Mouse (Mus musculus): ENCODE data around the gene Vamp2. TPM values are rescaled to one million over a fixed set of nuclear protein-coding genes. Genes with fewer than 3 reads are reported as not detected.
A peak's percentile ranks its signal among the peaks of the same experiment; 100 is the strongest.

The Vamp2 gene
- polyA plus RNA-seq, 1 experiment = 84.4 TPM

GRCm38 (mm10) chr11:69110319-69111046 lies 22.2 kb downstream of the Vamp2 start:
- Histone ChIP-seq H3K36me3 (ENCODE audit: control insufficient read depth, insufficient read depth, low read length) (peaks cover 41% of the 10 kb centered on the region), H3K27me3 (ENCODE audit: control insufficient read depth, insufficient read depth, low read length) (no peaks in the 10 kb centered on the region), H3K27ac (ENCODE audit: insufficient read depth, low read depth, low read length) (no peak overlapping the region), H3K4me3 (ENCODE audit: low read depth, low read length) (peak overlapping the region; percentile 59), H3K4me1 (ENCODE audit: control insufficient read depth, insufficient read depth, insufficient read length, low read length) (no peaks in the 10 kb centered on the region)
- TF ChIP-seq POLR2A (IDR thresholded peaks at IDR 0.05; ENCODE audit: low read depth, low read length) (peak; percentile 35; the same call in 1 of the 2 replicates), CTCF (IDR thresholded peaks at IDR 0.05; ENCODE audit: extremely low read depth, insufficient read length, insufficient replicate concordance, low read depth, low read length) (no peak)
- WGBS = 2% methylated on average over 30 of the region's 30 CpGs

DNA sequence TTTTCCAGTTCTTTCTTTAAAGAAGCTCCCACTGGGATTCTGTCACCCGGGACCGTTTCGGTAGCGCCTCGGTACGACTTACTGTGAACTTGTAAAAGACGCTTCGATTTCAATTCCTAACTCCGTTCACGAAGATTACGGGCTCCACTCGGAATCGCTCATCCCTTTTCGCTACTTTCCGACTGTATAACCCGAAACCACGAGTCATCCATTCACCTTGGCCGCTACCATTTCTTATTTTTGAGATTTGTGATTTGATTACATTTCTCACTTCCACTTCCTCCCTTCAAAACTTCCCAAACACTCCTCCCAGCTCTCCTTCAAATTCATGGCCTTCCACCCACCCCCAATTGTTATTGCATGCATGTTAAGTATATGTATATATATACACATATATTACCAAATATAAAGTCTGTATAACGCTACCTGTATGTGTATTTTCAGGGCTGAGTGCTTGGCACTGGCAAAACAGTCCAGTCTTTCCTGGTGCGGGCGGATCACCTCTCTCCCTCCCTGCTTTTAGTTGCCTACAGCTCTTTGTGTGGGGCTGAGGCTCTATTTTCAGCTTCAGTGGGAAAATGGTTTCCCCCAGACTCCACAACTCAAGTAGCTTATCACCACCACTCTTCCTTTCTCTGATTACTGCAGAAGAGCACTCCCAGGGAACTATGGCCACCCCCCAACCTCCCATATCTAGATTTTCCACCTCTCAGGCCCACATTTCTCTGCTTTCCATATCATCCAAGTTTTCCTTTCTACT lies 22.9 kb downstream of the Vamp2 start:
- Histone ChIP-seq H3K27ac (ENCODE audit: insufficient read depth, low read depth, low read length) (no peak overlapping the region), H3K4me1 (ENCODE audit: control insufficient read depth, insufficient read depth, insufficient read length, low read length) (no peaks in the 10 kb centered on the region)
- 13% methylated on average over 21 of the region's 21 CpGs for WGBS

GRCm38 (mm10) chr11:69111865-69112264 lies 23.6 kb downstream of the Vamp2 start:
- Histone ChIP-seq H3K4me3 (ENCODE audit: low read depth, low read length) (no peak overlapping the region), H3K36me3 (ENCODE audit: control insufficient read depth, insufficient read depth, low read length) (peaks cover 28% of the 10 kb centered on the region), H3K27me3 (ENCODE audit: control insufficient read depth, insufficient read depth, low read length) (no peaks in the 10 kb centered on the region), H3K27ac (ENCODE audit: insufficient read depth, low read depth, low read length) (no peak overlapping the region), H3K4me1 (ENCODE audit: control insufficient read depth, insufficient read depth, insufficient read length, low read length) (no peaks in the 10 kb centered on the region)
- 80% methylated on average over 4 of the region's 4 CpGs for WGBS
- TF ChIP-seq CTCF (IDR thresholded peaks at IDR 0.05; ENCODE audit: extremely low read depth, insufficient read length, insufficient replicate concordance, low read depth, low read length) (no peak), POLR2A (IDR thresholded peaks at IDR 0.05; ENCODE audit: low read depth, low read length) (no peak)

More for the DNA sequence above, 22.9 kb downstream of the Vamp2 start:
- Histone ChIP-seq H3K4me3 (ENCODE audit: low read depth, low read length) (peak overlapping the region; percentile 59), H3K36me3 (ENCODE audit: control insufficient read depth, insufficient read depth, low read length) (peaks cover 34% of the 10 kb centered on the region), H3K27me3 (ENCODE audit: control insufficient read depth, insufficient read depth, low read length) (no peaks in the 10 kb centered on the region)
- TF ChIP-seq CTCF (IDR thresholded peaks at IDR 0.05; ENCODE audit: extremely low read depth, insufficient read length, insufficient replicate concordance, low read depth, low read length) (no peak), POLR2A (IDR thresholded peaks at IDR 0.05; ENCODE audit: low read depth, low read length) (no peak)

DNA sequence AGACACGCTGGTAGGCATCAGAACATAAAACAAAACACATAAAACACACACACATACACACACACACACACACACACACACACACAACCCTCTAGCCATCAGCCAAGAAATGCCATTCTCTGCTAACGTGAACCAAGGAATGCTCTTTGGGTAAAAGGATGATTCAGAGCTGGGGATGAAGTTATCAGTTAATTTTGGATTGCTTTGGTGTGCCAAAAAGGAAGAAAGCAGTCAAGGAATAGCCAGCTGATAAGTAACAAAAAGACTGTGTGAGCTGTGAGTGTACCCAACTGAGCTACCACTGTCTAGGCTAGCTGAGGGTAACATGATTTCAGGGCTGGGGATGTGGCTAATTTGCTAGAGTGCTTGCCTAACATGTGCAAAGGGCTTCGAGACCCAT lies 25.7 kb downstream of the Vamp2 start:
- Histone ChIP-seq H3K27ac (ENCODE audit: insufficient read depth, low read depth, low read length) (no peak overlapping the region), H3K4me3 (ENCODE audit: low read depth, low read length) (no peak overlapping the region), H3K27me3 (ENCODE audit: control insufficient read depth, insufficient read depth, low read length) (no peaks in the 10 kb centered on the region), H3K4me1 (ENCODE audit: control insufficient read depth, insufficient read depth, insufficient read length, low read length) (peaks cover 3% of the 10 kb centered on the region), H3K36me3 (ENCODE audit: control insufficient read depth, insufficient read depth, low read length) (peaks cover 7% of the 10 kb centered on the region)
- 68% methylated on average over 3 of the region's 3 CpGs for WGBS
- TF ChIP-seq CTCF (IDR thresholded peaks at IDR 0.05; ENCODE audit: extremely low read depth, insufficient read length, insufficient replicate concordance, low read depth, low read length) (no peak), POLR2A (IDR thresholded peaks at IDR 0.05; ENCODE audit: low read depth, low read length) (no peak)

- Histone ChIP-seq H3K4me1 (ENCODE audit: control insufficient read depth, insufficient read depth, insufficient read length, low read length) (peaks cover 5% of the 10 kb centered on the region), H3K4me3 (ENCODE audit: low read depth, low read length) (no peak overlapping the region), H3K27me3 (ENCODE audit: control insufficient read depth, insufficient read depth, low read length) (no peaks in the 10 kb centered on the region), H3K27ac (ENCODE audit: insufficient read depth, low read depth, low read length) (no peak overlapping the region), H3K36me3 (ENCODE audit: control insufficient read depth, insufficient read depth, low read length) (peaks cover under 1% of the 10 kb centered on the region; the same call in 1 of the 2 replicates)
- no peak for TF ChIP-seq POLR2A (IDR thresholded peaks at IDR 0.05; ENCODE audit: low read depth, low read length)
- TF ChIP-seq CTCF (IDR thresholded peaks at IDR 0.05; ENCODE audit: extremely low read depth, insufficient read length, insufficient replicate concordance, low read depth, low read length) = no peak
- WGBS = 75% methylated on average over 3 of the region's 3 CpGs
Observed at GRCm38 (mm10) chr11:69114621-69115020, 26.3 kb downstream of the Vamp2 start.

DNA sequence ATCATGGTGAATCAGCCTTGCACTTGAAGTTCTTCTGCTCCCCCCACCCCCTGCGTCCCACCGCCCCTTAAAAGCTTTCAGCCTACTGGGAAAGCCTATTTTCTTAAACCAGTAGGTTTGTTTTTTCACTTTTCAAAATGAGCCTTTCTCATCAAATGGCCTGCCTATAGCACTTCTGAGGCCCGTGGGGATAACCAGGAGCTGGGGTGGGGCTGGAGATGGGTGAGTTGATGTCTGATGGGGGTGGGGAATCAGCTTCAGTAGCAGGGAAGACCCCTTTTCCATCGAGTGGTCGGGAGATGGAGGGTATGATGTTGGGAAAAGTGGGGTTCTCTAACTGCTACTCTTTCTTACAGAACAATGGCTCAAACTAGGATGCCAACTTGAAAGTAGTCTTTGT lies 28.6 kb downstream of the Vamp2 start:
- Histone ChIP-seq H3K4me1 (ENCODE audit: control insufficient read depth, insufficient read depth, insufficient read length, low read length) (peaks cover 5% of the 10 kb centered on the region), H3K36me3 (ENCODE audit: control insufficient read depth, insufficient read depth, low read length) (no peaks in the 10 kb centered on the region), H3K27ac (ENCODE audit: insufficient read depth, low read depth, low read length) (no peak overlapping the region), H3K4me3 (ENCODE audit: low read depth, low read length) (no peak overlapping the region), H3K27me3 (ENCODE audit: control insufficient read depth, insufficient read depth, low read length) (no peaks in the 10 kb centered on the region)
- TF ChIP-seq POLR2A (IDR thresholded peaks at IDR 0.05; ENCODE audit: low read depth, low read length) = no peak
- TF ChIP-seq CTCF (IDR thresholded peaks at IDR 0.05; ENCODE audit: extremely low read depth, insufficient read length, insufficient replicate concordance, low read depth, low read length) = no peak
- WGBS = 73% methylated on average over 5 of the region's 5 CpGs

Measured in small intestine, adult 2 months (tissue).